Mouse (Mus musculus): ENCODE measurements around the gene Vgll1.

DNA sequence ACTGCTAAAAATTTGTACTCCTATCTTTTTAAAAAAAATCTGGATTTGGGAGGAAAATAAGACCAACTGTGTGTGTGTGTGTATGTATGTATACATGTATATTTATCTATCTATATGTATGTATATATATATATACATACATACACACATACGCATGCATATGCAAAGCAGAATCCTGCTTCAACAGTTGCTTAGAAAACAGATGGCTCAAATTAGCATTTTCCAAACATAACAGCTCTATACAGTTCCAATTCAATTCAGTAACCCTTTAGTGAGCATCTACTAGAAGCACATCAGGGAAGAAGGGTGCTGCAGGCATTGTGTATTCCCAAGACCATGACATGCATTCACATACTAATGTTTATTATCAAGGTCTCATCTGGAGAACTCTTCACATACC lies 15.5 kb downstream of the Vgll1 start:
- TF ChIP-seq POLR2A (IDR thresholded peaks at IDR 0.05; ENCODE audit: insufficient read depth, low read length) (no peak), CTCF (IDR thresholded peaks at IDR 0.05; ENCODE audit: low read depth, low read length) (no peak), EP300 (IDR thresholded peaks at IDR 0.05; ENCODE audit: insufficient read depth, low read depth, low read length) (no peak)

Data from ES-Bruce4 (cell line).